Mouse (Mus musculus): ENCODE measurements around the gene Prima1. TPM values are rescaled to one million over a fixed set of nuclear protein-coding genes. Genes with fewer than 3 reads are reported as not detected.

Prima1 gene
- polyA plus RNA-seq, 1 experiment from 2014 or later = 1.1 TPM

Other genes starting within 250 kb of the Prima1 start
- 0.13 TPM in 1 of 2 replicates, not detected in the other for gene Fam181a, start 68.8 kb upstream of the Prima1 start, polyA plus RNA-seq (2015; fragmentation: Nextera tagmentation; extraction: Ambion mirVana)
- 16.5 and 17.9 TPM in 2 replicates for gene Asb2, start 113.9 kb upstream of the Prima1 start, polyA plus RNA-seq (2015; fragmentation: Nextera tagmentation; extraction: Ambion mirVana)
- gene Otub2, start 146.5 kb upstream of the Prima1 start, polyA plus RNA-seq (2015; fragmentation: Nextera tagmentation; extraction: Ambion mirVana) = 5.6 and 6.6 TPM in 2 replicates
- 0.16 and 0.48 TPM in 2 replicates for gene 9330161L09Rik, start 165.7 kb upstream of the Prima1 start, polyA plus RNA-seq (2015; fragmentation: Nextera tagmentation; extraction: Ambion mirVana)
- gene Ddx24, start 183.7 kb upstream of the Prima1 start, polyA plus RNA-seq (2015; fragmentation: Nextera tagmentation; extraction: Ambion mirVana) = 90.6 and 99.4 TPM in 2 replicates
- 45.6 and 48.8 TPM in 2 replicates for gene Ifi27, start 192.1 kb upstream of the Prima1 start, polyA plus RNA-seq (2015; fragmentation: Nextera tagmentation; extraction: Ambion mirVana)
- gene Ifi27l2a, start 201.5 kb upstream of the Prima1 start, polyA plus RNA-seq (2015; fragmentation: Nextera tagmentation; extraction: Ambion mirVana) = 19.2 and 20.8 TPM in 2 replicates
- gene Ifi27l2b, start 215.1 kb upstream of the Prima1 start, polyA plus RNA-seq (2015; fragmentation: Nextera tagmentation; extraction: Ambion mirVana) = 25.4 and 30.5 TPM in 2 replicates